Mouse (Mus musculus) testis, adult 2 months (tissue): ENCODE results near the gene Grm1. TPM values are rescaled to one million over a fixed set of nuclear protein-coding genes. Genes with fewer than 3 reads are reported as not detected.
"Not testable (repeated sequence)": the region's sequence is repeated elsewhere in the genome, so short reads cannot be mapped to it uniquely, and the experiment has no call there.

Experiments
- H3K27ac ChIP-seq: fragments of 200-500 bp; 2 replicates; pipeline ENCODE4 v1.5.1; 2012; ENCODE audit warnings: low read depth, low read length; ENCODE audit not compliant: control insufficient read depth, insufficient read depth
- H3K27me3 ChIP-seq: fragments of 200-500 bp; 2 replicates; pipeline ENCODE4 v1.6.1; 2012; ENCODE audit warnings: mild to moderate bottlenecking, low read length, moderate library complexity; ENCODE audit not compliant: control insufficient read depth, insufficient read depth
- H3K36me3 ChIP-seq: fragments of 200-500 bp; 2 replicates; pipeline ENCODE4 v1.6.1; 2012; ENCODE audit warnings: mild to moderate bottlenecking, low read length; ENCODE audit not compliant: control insufficient read depth, insufficient read depth
- H3K4me1 ChIP-seq: fragments of 200-500 bp; 2 replicates; pipeline ENCODE4 v1.6.1; 2012; ENCODE audit warnings: low read length; ENCODE audit not compliant: control insufficient read depth, insufficient read depth
- H3K4me3 ChIP-seq: fragments of 200-500 bp; 2 replicates; pipeline ENCODE4 v1.5.1; 2012; ENCODE audit warnings: low read depth, mild to moderate bottlenecking, low read length, moderate library complexity, mixed read lengths; ENCODE audit not compliant: control insufficient read depth
- CTCF ChIP-seq: fragments of 200-500 bp; IDR thresholded peaks from 2 replicates; pipeline ENCODE4 v1.5.1; 2012; ENCODE audit warnings: low read depth, mild to moderate bottlenecking, inconsistent platforms, low read length, moderate library complexity; ENCODE audit not compliant: control insufficient read depth, insufficient read depth, insufficient replicate concordance
- POLR2A ChIP-seq: fragments of 200-500 bp; IDR thresholded peaks from 2 replicates; pipeline ENCODE4 v1.6.1; 2012; ENCODE audit warnings: low read depth, mild to moderate bottlenecking, inconsistent platforms, low read length, moderate library complexity; ENCODE audit not compliant: control insufficient read depth
- polyA plus RNA-seq: library from polyadenylated mRNA; depleted of rRNA; stranded (reverse); fragments of >200 nt; gene quantifications from 2 replicates; pipeline ENCODE4 v1.2.3, GENCODE M21; 2012

Grm1 gene
- polyA plus RNA-seq, 1 experiment: 14.4 TPM

DNA sequence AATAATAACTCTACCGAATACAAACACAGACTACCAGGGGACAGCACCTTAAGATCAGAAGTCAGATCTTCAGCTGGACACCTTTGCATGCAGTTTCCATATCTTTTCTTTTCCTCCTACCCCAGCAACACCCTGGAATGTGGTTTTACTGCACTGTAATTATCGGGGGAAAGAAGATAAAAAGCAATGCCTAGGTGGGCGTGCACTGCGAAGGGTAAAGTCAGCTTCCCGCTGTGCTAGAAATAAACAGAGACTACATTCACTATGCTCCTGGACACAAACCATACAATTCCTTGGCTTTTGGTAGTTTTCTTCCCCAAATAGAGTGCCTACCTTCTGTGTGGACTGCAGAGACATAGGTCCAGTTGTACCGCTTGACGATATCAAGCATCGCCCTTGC is 2.6 kb downstream of the Grm1 start:
- no peak overlapping the region for H3K27ac ChIP-seq
- no peaks in the 10 kb centered on the region for H3K36me3 ChIP-seq
- no peak overlapping the region for H3K4me3 ChIP-seq
- H3K4me1 ChIP-seq: peaks cover 13% of the 10 kb centered on the region
- no peaks in the 10 kb centered on the region; the same call in 1 of the 2 replicates for H3K27me3 ChIP-seq
- TF ChIP-seq CTCF (no peak), POLR2A (no peak)

DNA sequence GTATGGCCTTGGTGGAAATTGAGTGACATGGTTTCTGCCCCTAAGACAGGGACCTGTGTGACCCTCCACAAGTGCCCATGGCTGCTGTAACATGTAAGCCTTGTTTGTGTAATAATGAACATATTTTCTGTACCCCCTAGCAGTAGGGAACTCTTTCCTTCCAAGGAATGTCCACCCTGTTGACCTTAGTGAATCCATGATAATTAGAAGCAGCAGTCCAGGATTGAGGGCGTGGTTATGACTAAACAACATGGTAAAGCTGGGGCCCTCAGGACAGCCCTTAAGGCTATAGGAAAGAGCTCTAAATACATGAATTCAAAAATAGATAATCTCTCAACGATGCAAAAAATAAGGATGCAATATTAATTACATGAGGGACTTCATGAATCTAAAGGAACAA is 17.0 kb downstream of the Grm1 start:
- TF ChIP-seq POLR2A: no peak
- H3K4me1 ChIP-seq: no peaks in the 10 kb centered on the region
- no peaks in the 10 kb centered on the region for H3K27me3 ChIP-seq
- H3K36me3 ChIP-seq: no peaks in the 10 kb centered on the region
- H3K27ac ChIP-seq: no peak overlapping the region
- H3K4me3 ChIP-seq: no peak overlapping the region

DNA sequence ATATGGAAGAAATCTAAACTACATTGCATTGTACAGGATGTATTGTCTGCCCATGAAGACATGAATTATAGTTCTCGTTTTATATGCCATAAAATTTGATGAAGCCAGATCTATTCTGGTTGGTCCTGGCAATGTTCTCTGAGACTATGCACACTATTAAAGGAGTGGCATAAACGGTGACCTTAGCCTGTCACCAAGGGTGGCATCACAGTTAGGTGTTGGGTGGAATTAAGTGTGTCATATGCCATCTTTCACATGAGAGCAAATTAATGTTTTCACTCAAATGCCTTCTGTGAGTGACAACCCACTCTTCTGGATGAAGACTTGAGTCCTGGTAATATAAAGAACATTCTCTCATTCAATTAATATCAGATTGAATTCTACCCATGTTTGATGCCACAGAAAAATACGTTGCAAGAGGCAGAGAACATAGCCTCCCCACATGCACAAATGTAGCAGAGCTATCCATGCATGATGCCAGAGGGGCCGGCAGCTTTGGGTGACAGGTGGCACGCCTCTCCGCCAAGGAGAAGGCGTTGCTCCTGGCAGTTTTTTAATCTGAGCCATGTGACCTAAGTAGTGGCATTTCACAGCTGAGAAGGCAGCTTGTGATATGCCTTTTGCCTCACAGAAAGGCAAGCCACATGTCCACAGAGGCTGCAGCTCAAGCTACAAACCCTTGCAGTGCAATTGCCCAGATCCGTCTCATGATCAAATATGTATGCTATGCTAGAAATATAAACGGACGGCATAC is 20.7 kb downstream of the Grm1 start:
- no peaks in the 10 kb centered on the region for H3K27me3 ChIP-seq
- H3K27ac ChIP-seq: no peak overlapping the region
- no peak overlapping the region for H3K4me3 ChIP-seq
- no peak for TF ChIP-seq CTCF
- TF ChIP-seq POLR2A: no peak
- H3K36me3 ChIP-seq: no peaks in the 10 kb centered on the region
- H3K4me1 ChIP-seq: no peaks in the 10 kb centered on the region

DNA sequence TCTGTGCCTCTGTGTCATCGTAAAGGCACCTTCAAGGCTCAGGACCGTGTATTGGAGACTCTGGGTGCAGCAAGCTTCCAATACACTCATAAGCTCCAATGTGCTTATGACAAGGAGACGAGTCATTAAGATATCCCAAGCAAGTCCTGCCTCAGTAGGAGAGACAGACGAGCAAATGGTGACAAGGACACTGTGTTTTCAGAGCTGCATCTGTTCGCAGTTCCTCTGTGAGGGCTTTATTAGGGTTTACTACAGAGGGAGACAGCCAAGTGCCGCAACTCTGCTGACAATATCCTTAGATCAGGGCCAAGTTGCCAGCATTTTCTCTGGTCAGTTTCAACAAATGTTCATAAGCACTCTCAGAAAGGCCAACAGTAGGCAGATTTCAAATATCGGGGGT is 32.8 kb downstream of the Grm1 start:
- H3K27ac ChIP-seq: no peak overlapping the region
- no peaks in the 10 kb centered on the region for H3K4me1 ChIP-seq
- no peak for TF ChIP-seq POLR2A

DNA sequence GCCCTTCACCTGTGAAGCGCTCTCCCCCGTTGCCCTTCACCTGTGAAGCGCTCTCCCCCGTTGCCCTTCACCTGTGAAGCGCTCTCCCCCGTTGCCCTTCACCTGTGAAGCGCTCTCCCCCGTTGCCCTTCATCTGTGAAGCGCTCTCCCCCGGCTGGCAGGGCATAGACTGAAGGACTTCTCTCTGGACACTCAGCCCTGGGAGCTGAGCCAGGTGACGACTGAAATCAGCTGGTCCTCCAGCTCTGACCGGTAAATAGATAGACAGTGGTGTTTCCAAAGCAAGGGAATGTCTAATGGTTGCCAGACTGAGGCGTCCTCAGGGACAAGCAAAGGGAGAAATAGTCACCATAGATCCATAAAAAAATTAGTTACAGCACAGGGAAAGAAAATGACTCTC is 36.7 kb downstream of the Grm1 start:
- H3K27ac ChIP-seq, H3K4me3 ChIP-seq: not testable (repeated sequence)

More for the DNA sequence above, 32.8 kb downstream of the Grm1 start:
- Histone ChIP-seq H3K4me3 (no peak overlapping the region), H3K27me3 (no peaks in the 10 kb centered on the region), H3K36me3 (no peaks in the 10 kb centered on the region)

DNA sequence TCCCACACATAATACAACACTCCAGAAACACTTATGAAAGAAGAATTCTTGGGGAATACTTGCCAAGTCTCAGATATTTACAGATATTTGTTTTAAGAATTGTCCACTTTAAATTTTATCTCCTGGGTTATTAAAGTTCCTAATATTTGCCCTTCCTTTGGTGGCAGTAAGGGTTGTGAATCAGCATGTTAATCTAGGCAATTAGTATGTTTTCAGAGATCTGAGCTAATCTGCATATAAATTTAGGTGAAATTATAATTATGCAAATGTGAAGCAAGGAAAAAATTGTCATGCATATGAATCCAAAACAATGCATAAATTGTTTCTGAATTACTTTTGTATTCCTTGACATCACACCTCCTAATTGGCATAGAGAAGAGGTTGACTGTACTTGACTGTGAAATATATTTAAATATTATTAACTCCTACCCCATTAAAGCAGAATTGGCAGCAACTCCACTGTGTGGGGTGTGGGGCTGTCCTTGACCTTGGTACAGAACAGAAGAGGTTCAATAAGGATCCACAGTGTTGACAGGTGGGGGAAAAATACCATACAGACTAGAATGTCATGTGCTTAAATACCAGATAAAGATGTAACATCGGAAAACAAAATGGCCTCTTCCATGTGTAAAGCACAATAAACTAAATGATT is 37.6 kb downstream of the Grm1 start:
- Histone ChIP-seq H3K27ac (no peak overlapping the region), H3K4me1 (no peaks in the 10 kb centered on the region), H3K27me3 (no peaks in the 10 kb centered on the region), H3K4me3 (no peak overlapping the region), H3K36me3 (no peaks in the 10 kb centered on the region)
- TF ChIP-seq CTCF: no peak
- no peak for TF ChIP-seq POLR2A

More for the DNA sequence above, 36.7 kb downstream of the Grm1 start:
- not testable (repeated sequence) for H3K4me1 ChIP-seq, H3K36me3 ChIP-seq, H3K27me3 ChIP-seq

DNA sequence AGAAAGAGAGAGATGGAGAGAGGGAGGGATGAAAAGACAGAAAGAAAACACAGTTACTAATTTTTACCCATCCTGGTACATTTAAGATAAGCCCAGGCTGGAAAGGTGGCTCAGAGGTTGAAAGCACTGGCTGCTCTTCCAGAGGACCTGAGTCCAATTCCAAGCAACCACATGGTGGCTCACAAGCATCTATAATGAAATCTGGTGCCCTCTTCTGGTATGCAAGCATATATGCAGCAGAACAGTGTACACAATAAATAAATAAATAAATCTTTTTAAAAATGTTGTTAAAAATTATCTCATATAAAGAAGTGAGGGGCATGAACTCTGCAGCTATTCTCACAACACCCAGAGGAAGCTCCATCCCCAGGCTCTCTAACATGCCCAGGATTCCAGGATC is 42.8 kb downstream of the Grm1 start:
- Histone ChIP-seq H3K36me3 (no peaks in the 10 kb centered on the region), H3K27ac (no peak overlapping the region), H3K4me3 (no peak overlapping the region), H3K4me1 (no peaks in the 10 kb centered on the region), H3K27me3 (no peaks in the 10 kb centered on the region)
- TF ChIP-seq CTCF (no peak), POLR2A (no peak)

DNA sequence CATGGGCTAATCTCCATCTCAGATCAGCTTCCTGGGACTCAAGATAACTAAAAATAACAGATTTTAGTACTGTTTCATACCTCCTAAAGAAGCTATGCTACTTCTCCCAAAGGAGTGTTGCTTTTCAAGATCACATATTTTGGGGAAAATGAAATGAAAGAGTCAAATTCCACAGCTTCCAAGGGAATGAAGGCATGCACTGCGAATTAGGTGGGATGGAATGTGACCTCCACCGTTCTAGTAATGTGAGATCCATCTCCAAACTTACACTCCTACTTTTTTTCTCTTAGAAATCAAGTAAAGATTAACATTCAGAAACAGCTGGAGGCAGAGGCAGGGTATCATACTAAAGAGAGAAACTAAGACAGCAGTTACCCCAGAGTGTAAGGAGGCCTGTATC is 49.9 kb downstream of the Grm1 start:
- Histone ChIP-seq H3K4me1 (no peaks in the 10 kb centered on the region), H3K27ac (no peak overlapping the region), H3K36me3 (no peaks in the 10 kb centered on the region), H3K27me3 (no peaks in the 10 kb centered on the region), H3K4me3 (no peak overlapping the region)
- TF ChIP-seq CTCF: no peak
- no peak for TF ChIP-seq POLR2A
